Mouse (Mus musculus) stomach, postnatal 0 days (tissue): ENCODE results near the gene Ssrp1. TPM values are rescaled to one million over a fixed set of nuclear protein-coding genes. Genes with fewer than 3 reads are reported as not detected.

ENCODE experiments used
- ATAC-seq: fragments of 200-750 bp; cut with Nextera tagmentation; 2 replicates; pipeline ENCODE4 v1.8.0; 2017; ENCODE audit not compliant: low FRiP score, low TSS enrichment
- DNase-seq: peaks from one replicate; pipeline ENCODE4 v3.0.0-alpha.2; 2016; ENCODE audit warnings: low spot score
- H3K27ac ChIP-seq: fragments of 300-500 bp; sonication (generic); replicated peaks from 2 replicates; pipeline ENCODE4 v1.5.1; 2014; ENCODE audit warnings: mild to moderate bottlenecking, control low read depth
- H3K27me3 ChIP-seq: fragments of 300-500 bp; sonication (generic); 2 replicates; pipeline ENCODE4 v1.6.1; 2014; ENCODE audit warnings: low read length; ENCODE audit not compliant: control insufficient read depth, insufficient read depth
- H3K36me3 ChIP-seq: fragments of 300-500 bp; sonication (generic); 2 replicates; pipeline ENCODE4 v1.6.1; 2014; ENCODE audit warnings: low read length, mixed read lengths; ENCODE audit not compliant: control insufficient read depth, insufficient read depth
- H3K4me1 ChIP-seq: fragments of 300-500 bp; sonication (generic); replicated peaks from 2 replicates; pipeline ENCODE4 v1.6.1; 2014; ENCODE audit warnings: antibody characterized with exemption; ENCODE audit not compliant: control insufficient read depth, insufficient read depth
- H3K4me2 ChIP-seq: fragments of 300-500 bp; sonication (generic); replicated peaks from 2 replicates; pipeline ENCODE4 v1.6.1; 2014; ENCODE audit warnings: low read depth, mild to moderate bottlenecking, control low read depth, moderate library complexity
- H3K4me3 ChIP-seq: fragments of 300-500 bp; sonication (generic); 2 replicates; pipeline ENCODE4 v1.5.1; 2014; ENCODE audit warnings: low read depth, low read length, control low read depth
- H3K9ac ChIP-seq: fragments of 300-500 bp; sonication (generic); 2 replicates; pipeline ENCODE4 v1.6.1; 2014; ENCODE audit warnings: mild to moderate bottlenecking, low read length, control low read depth, mixed read lengths
- H3K9me3 ChIP-seq: fragments of 300-500 bp; sonication (generic); 2 replicates; pipeline ENCODE4 v1.6.1; 2016; ENCODE audit warnings: low read length; ENCODE audit not compliant: control insufficient read depth
- CTCF ChIP-seq: IDR thresholded peaks from 2 replicates; pipeline ENCODE4 v1.5.1; 2016; ENCODE audit warnings: antibody characterized with exemption, low read depth, mild to moderate bottlenecking, moderate library complexity
- EP300 ChIP-seq: optimal IDR thresholded peaks from 2 replicates; pipeline ENCODE3; 2016; ENCODE audit warnings: antibody characterized with exemption
- WGBS: fragments of 180-500 bp; shearing (Covaris S2); extraction: QIAGEN DNeasy Blood & Tissue Kit; methylation state at CpG from one replicate; pipeline ENCODE4 v1.1.7; 2014; 5-methylcytosine and 5-hydroxymethylcytosine counted together
- polyA plus RNA-seq: library from polyadenylated mRNA; unstranded; fragments of >200 nt; fragmentation: Nextera tagmentation; extraction: Ambion mirVana; gene quantifications from 2 replicates; pipeline ENCODE4 v1.2.1, GENCODE M21; 2015

Gene Ssrp1
- polyA plus RNA-seq, 1 experiment from 2014 or later: 90.0 TPM

- peaks cover 47% of the 10 kb centered on the region for H3K36me3 ChIP-seq
- peak; percentile 76 for ATAC-seq
Observed at GRCm38 (mm10) chr2:85061107-85061541, 24.1 kb downstream of the Ssrp1 start.

GRCm38 (mm10) chr2:85065141-85065875, 28.3 kb downstream of the Ssrp1 start:
- Histone ChIP-seq H3K9ac (no peak overlapping the region), H3K4me1 (peaks cover 4% of the 10 kb centered on the region; the same call in 1 of the 2 replicates), H3K4me3 (no peak overlapping the region), H3K4me2 (no peak overlapping the region), H3K36me3 (peaks cover 31% of the 10 kb centered on the region), H3K9me3 (no peaks in the 10 kb centered on the region), H3K27ac (no peak overlapping the region), H3K27me3 (no peaks in the 10 kb centered on the region)
- DNase-seq: no peak
- TF ChIP-seq EP300 (no peak), CTCF (no peak)
- ATAC-seq: no peak
- 72% methylated on average over 12 of the region's 12 CpGs for WGBS

More at GRCm38 (mm10) chr2:85061107-85061541, 24.1 kb downstream of the Ssrp1 start:
- no peak for DNase-seq
- Histone ChIP-seq H3K4me3 (peak overlapping the region; percentile 46), H3K9ac (peak overlapping the region; percentile 72), H3K4me1 (no peaks in the 10 kb centered on the region), H3K27me3 (no peaks in the 10 kb centered on the region), H3K9me3 (no peaks in the 10 kb centered on the region), H3K4me2 (peak overlapping the region; percentile 77), H3K27ac (peak overlapping the region; percentile 96)
- WGBS: 12% methylated on average over 10 of the region's 10 CpGs
- no peak for TF ChIP-seq CTCF
- no peak for TF ChIP-seq EP300

GRCm38 (mm10) chr2:85066937-85067336, 29.9 kb downstream of the Ssrp1 start:
- Histone ChIP-seq H3K27ac (no peak overlapping the region), H3K9ac (no peak overlapping the region), H3K36me3 (peaks cover 35% of the 10 kb centered on the region), H3K4me3 (no peak overlapping the region), H3K4me1 (peaks cover 4% of the 10 kb centered on the region; the same call in 1 of the 2 replicates), H3K9me3 (no peaks in the 10 kb centered on the region), H3K27me3 (no peaks in the 10 kb centered on the region), H3K4me2 (no peak overlapping the region)
- no peak for DNase-seq
- no peak for ATAC-seq
- WGBS: 89% methylated on average over 5 of the region's 5 CpGs
- no peak for TF ChIP-seq EP300
- TF ChIP-seq CTCF: no peak

GRCm38 (mm10) chr2:85067903-85068625, 31.0 kb downstream of the Ssrp1 start:
- no peak for TF ChIP-seq EP300
- TF ChIP-seq CTCF: no peak
- DNase-seq (peak; percentile 66), ATAC-seq (peak; percentile 70)
- Histone ChIP-seq H3K27me3 (no peaks in the 10 kb centered on the region), H3K4me2 (no peak overlapping the region), H3K4me1 (peaks cover 4% of the 10 kb centered on the region; the same call in 1 of the 2 replicates), H3K36me3 (peaks cover 30% of the 10 kb centered on the region), H3K9me3 (no peaks in the 10 kb centered on the region), H3K9ac (no peak overlapping the region; the same call in 1 of the 2 replicates), H3K4me3 (no peak overlapping the region), H3K27ac (peak overlapping the region; percentile 70)
- 45% methylated on average over 10 of the region's 10 CpGs for WGBS

GRCm38 (mm10) chr2:85068626-85069025, 31.6 kb downstream of the Ssrp1 start:
- DNase-seq: no peak
- TF ChIP-seq EP300 (no peak), CTCF (no peak)
- Histone ChIP-seq H3K27me3 (no peaks in the 10 kb centered on the region), H3K4me2 (no peak overlapping the region), H3K4me3 (no peak overlapping the region), H3K4me1 (peaks cover 4% of the 10 kb centered on the region; the same call in 1 of the 2 replicates), H3K9ac (no peak overlapping the region), H3K9me3 (no peaks in the 10 kb centered on the region), H3K36me3 (peaks cover 25% of the 10 kb centered on the region), H3K27ac (peak overlapping the region; percentile 70)
- 64% methylated on average over 2 of the region's 2 CpGs for WGBS
- ATAC-seq: no peak
